Mouse (Mus musculus) thymus, postnatal 14 days (tissue): ENCODE measurements at regions not wholly inside any gene's neighbourhood (a gene's known extent, or its start where the extent isn't known, plus 50 kb on each side); places are given as distances from the start of the nearest gene placed in this dataset.

Source experiments
- DNase-seq: peaks from one replicate; pipeline ENCODE4 v3.0.0; 2021

- DNase-seq, result no peak
Measured at GRCm38 (mm10) chr2:129952486-129952885, 59.7 kb upstream of the Tgm3 start.

- DNase-seq, result no peak
Measured at GRCm38 (mm10) chr2:129955260-129955691, 56.9 kb upstream of the Tgm3 start.

GRCm38 (mm10) chr2:129958120-129958519 is 54.0 kb upstream of the Tgm3 start:
- DNase-seq, result no peak

GRCm38 (mm10) chr2:129960364-129960763 is 51.8 kb upstream of the Tgm3 start:
- DNase-seq, result no peak

DNA sequence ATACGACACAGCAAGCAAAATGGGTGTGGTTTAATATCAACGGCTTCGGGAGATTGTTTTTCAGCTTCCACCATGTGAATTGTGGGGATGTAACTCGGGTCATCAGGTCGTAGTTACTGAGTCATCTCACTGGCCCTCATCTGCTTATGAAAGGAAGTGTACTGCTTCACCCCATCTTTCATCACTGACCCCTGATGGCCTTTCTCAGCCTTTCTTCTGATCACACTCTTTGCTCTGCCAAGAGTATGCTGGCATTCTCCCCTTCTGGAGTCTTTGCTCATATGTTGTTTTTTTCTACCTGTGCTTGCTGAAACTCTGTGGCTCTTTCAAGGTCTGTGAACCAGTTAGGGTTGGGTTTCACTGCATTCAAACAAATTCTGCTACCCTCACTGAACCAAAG is 50.6 kb upstream of the Tgm3 start:
- DNase-seq, result no peak
